Mouse (Mus musculus) left cerebral cortex, adult 9 months (tissue): ENCODE data around the gene Zfp148.
A peak's percentile ranks its signal among the peaks of the same experiment; 100 is the strongest.
"Not testable (repeated sequence)": the region's sequence is repeated elsewhere in the genome, so short reads cannot be mapped to it uniquely, and the experiment has no call there.

Source experiments
- DNase-seq, 2 experiments: peaks; one replicate each; pipeline ENCODE4 v3.0.0; 2022; ENCODE audit warnings: low spot score in 2 of 2

Gene Zfp148

GRCm38 (mm10) chr16:33461416-33461815 lies 80.8 kb downstream of the Zfp148 start:
- no peak for DNase-seq

GRCm38 (mm10) chr16:33464509-33465241 lies 84.0 kb downstream of the Zfp148 start:
- peak in 1 of 2 experiments; percentile 42 for DNase-seq

GRCm38 (mm10) chr16:33465242-33465614 lies 84.6 kb downstream of the Zfp148 start:
- no peak for DNase-seq

GRCm38 (mm10) chr16:33467451-33467850 lies 86.8 kb downstream of the Zfp148 start:
- no peak for DNase-seq

GRCm38 (mm10) chr16:33469973-33470372 lies 89.3 kb downstream of the Zfp148 start:
- DNase-seq = no peak

GRCm38 (mm10) chr16:33474381-33474780 lies 93.7 kb downstream of the Zfp148 start:
- DNase-seq = no peak

- DNase-seq = no peak
Measured at GRCm38 (mm10) chr16:33479926-33480325, 99.3 kb downstream of the Zfp148 start.

- no peak for DNase-seq
Measured at GRCm38 (mm10) chr16:33481148-33481547, 100.5 kb downstream of the Zfp148 start.

GRCm38 (mm10) chr16:33482309-33482708 lies 101.7 kb downstream of the Zfp148 start:
- DNase-seq = no peak

- DNase-seq = no peak
Measured at GRCm38 (mm10) chr16:33487709-33488108, 107.1 kb downstream of the Zfp148 start.

- no peak for DNase-seq
Measured at GRCm38 (mm10) chr16:33494374-33494773, 113.7 kb downstream of the Zfp148 start.

GRCm38 (mm10) chr16:33508082-33508481 lies 127.4 kb downstream of the Zfp148 start:
- DNase-seq = no peak

- DNase-seq = not testable (repeated sequence)
Measured at GRCm38 (mm10) chr16:33509231-33509630, 128.6 kb downstream of the Zfp148 start.

GRCm38 (mm10) chr16:33510856-33511255 lies 130.2 kb downstream of the Zfp148 start:
- DNase-seq = not testable (repeated sequence)

- DNase-seq = no peak
Measured at GRCm38 (mm10) chr16:33512555-33512954, 131.9 kb downstream of the Zfp148 start.

GRCm38 (mm10) chr16:33516807-33517565 lies 136.3 kb downstream of the Zfp148 start, which contains the start of gene Slc12a8:
Slc12a8 (plus strand) TSS chr16:33517328.
- peak; percentile 72 to 75 for DNase-seq

GRCm38 (mm10) chr16:33517627-33518026 lies 137.0 kb downstream of the Zfp148 start:
- no peak for DNase-seq

GRCm38 (mm10) chr16:33518236-33518635 lies 137.6 kb downstream of the Zfp148 start:
- no peak for DNase-seq

GRCm38 (mm10) chr16:33519916-33520568 lies 139.4 kb downstream of the Zfp148 start:
- DNase-seq = no peak

- DNase-seq = no peak
Measured at GRCm38 (mm10) chr16:33522516-33522915, 141.9 kb downstream of the Zfp148 start.

GRCm38 (mm10) chr16:33523571-33523970 lies 142.9 kb downstream of the Zfp148 start:
- DNase-seq = no peak
